Mouse (Mus musculus) urinary bladder, postnatal 10 days (tissue): Measurements from ENCODE around the gene Olfr235.
"Not testable (repeated sequence)": the region's sequence is repeated elsewhere in the genome, so short reads cannot be mapped to it uniquely, and the experiment has no call there.

Source experiments
- DNase-seq: peaks from one replicate; pipeline ENCODE4 v3.0.0; 2022; ENCODE audit warnings: low spot score

Gene Olfr235

GRCm38 (mm10) chr19:12260732-12261131 is at the start of gene Olfr235:
Gene Olfr235, plus strand, starts transcription at chr19:12261032.
- DNase-seq: no peak

GRCm38 (mm10) chr19:12232496-12232895 is 28.3 kb upstream of the Olfr235 start, which contains the start of gene Olfr1432:
Gene Olfr1432, minus strand, starts transcription at chr19:12232596.
- DNase-seq: not testable (repeated sequence)

GRCm38 (mm10) chr19:12241559-12241958 is 19.3 kb upstream of the Olfr235 start, which contains the start of gene Olfr262:
Gene Olfr262, minus strand, starts transcription at chr19:12241659.
- DNase-seq: no peak

GRCm38 (mm10) chr19:12279554-12279953 is 18.7 kb downstream of the Olfr235 start, which contains the start of gene Olfr1434:
Gene Olfr1434, plus strand, starts transcription at chr19:12279854.
- DNase-seq: no peak

GRCm38 (mm10) chr19:12292979-12293378 is 32.1 kb downstream of the Olfr235 start:
- DNase-seq: no peak

GRCm38 (mm10) chr19:12299030-12299429 is 38.2 kb downstream of the Olfr235 start, which contains the start of gene Olfr1436:
Gene Olfr1436, minus strand, starts transcription at chr19:12299130.
- not testable (repeated sequence) for DNase-seq
